Mouse (Mus musculus): ENCODE results near the gene Pdzd2. TPM values are rescaled to one million over a fixed set of nuclear protein-coding genes. Genes with fewer than 3 reads are reported as not detected.

Gene Pdzd2
- polyA plus RNA-seq, 2 experiments: 0.19 to 0.89 TPM

GRCm38 (mm10) chr15:12774149-12774753, 34.5 kb upstream of the Pdzd2 start:
- no peak overlapping the region for H3K4me3 ChIP-seq (ENCODE audit: insufficient read depth in 1 of 2, low read depth in 2 of 2, low read length in 2 of 2)
- H3K36me3 ChIP-seq (replicated peaks; ENCODE audit: control insufficient read depth, insufficient read depth, low read depth): no peaks in the 10 kb centered on the region
- TF ChIP-seq CTCF (IDR thresholded peaks at IDR 0.05; ENCODE audit: low read depth) (no peak), EP300 (IDR thresholded peaks at IDR 0.05; ENCODE audit: low read depth) (no peak)
- H3K27me3 ChIP-seq (ENCODE audit: control insufficient read depth, insufficient read depth, low read length): no peaks in the 10 kb centered on the region
- 50% methylated on average over 11 of the region's 11 CpGs for WGBS (ENCODE audit: insufficient replicate concordance)
- H3K9me3 ChIP-seq (ENCODE audit: control insufficient read depth, low read length): no peaks in the 10 kb centered on the region
- no peak overlapping the region for H3K4me2 ChIP-seq (ENCODE audit: low read depth)
- no peaks in the 10 kb centered on the region for H3K4me1 ChIP-seq (replicated peaks; ENCODE audit: control insufficient read depth in 2 of 2, insufficient read depth in 2 of 2, low read length in 1 of 2)
- ATAC-seq (ENCODE audit: insufficient read depth): no peak
- DNase-seq (ENCODE audit: low read depth in 3 of 3, low spot score in 3 of 3): no peak
- no peak overlapping the region for H3K9ac ChIP-seq (replicated peaks)
- no peak overlapping the region for H3K27ac ChIP-seq

DNA sequence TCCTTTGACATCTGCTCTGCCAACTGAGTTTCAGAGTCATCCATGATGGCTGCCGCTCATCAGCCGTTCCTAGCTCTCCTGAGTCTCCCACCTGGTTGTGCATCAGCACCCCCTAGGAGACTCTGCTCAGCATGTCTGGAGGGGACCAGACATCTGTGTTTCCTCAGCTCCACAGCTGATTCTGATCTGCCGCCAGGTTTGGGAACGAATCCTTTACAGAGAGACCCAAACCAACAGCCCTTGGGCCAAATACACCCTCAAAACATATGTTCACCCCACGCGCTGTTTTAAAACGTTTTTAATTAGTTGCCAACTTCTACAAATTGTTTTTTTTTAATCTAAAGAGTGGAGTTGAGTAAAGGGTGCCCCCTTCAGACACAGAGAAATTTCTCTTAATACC, 31.2 kb upstream of the Pdzd2 start:
- H3K4me3 ChIP-seq (ENCODE audit: insufficient read depth in 1 of 2, low read depth in 2 of 2, low read length in 2 of 2): no peak overlapping the region
- H3K27me3 ChIP-seq (ENCODE audit: control insufficient read depth, insufficient read depth, low read length): no peaks in the 10 kb centered on the region
- H3K36me3 ChIP-seq (replicated peaks; ENCODE audit: control insufficient read depth, insufficient read depth, low read depth): no peaks in the 10 kb centered on the region
- no peaks in the 10 kb centered on the region for H3K9me3 ChIP-seq (ENCODE audit: control insufficient read depth, low read length)
- TF ChIP-seq CTCF (IDR thresholded peaks at IDR 0.05; ENCODE audit: low read depth): no peak
- no peak for TF ChIP-seq EP300 (IDR thresholded peaks at IDR 0.05; ENCODE audit: low read depth)
- no peak overlapping the region for H3K4me2 ChIP-seq (ENCODE audit: low read depth)
- 0 out of 4 replicates have a peak, but pooled peaks cover 0 to 2% of the 10 kb centered on the region in 2 experiments for H3K4me1 ChIP-seq (replicated peaks; ENCODE audit: control insufficient read depth in 2 of 2, insufficient read depth in 2 of 2, low read length in 1 of 2)
- H3K9ac ChIP-seq (replicated peaks): no peak overlapping the region
- ATAC-seq (ENCODE audit: insufficient read depth) (no peak), DNase-seq (ENCODE audit: low read depth in 3 of 3, low spot score in 3 of 3) (no peak)
- 69% methylated on average over 7 of the region's 7 CpGs for WGBS (ENCODE audit: insufficient replicate concordance)
- H3K27ac ChIP-seq: no peak overlapping the region

GRCm38 (mm10) chr15:12766848-12767247, 27.1 kb upstream of the Pdzd2 start:
- Histone ChIP-seq H3K4me1 (replicated peaks; ENCODE audit: control insufficient read depth in 2 of 2, insufficient read depth in 2 of 2, low read length in 1 of 2) (0 out of 4 replicates have a peak, but pooled peaks cover 0 to 2% of the 10 kb centered on the region in 2 experiments), H3K9ac (replicated peaks) (no peak overlapping the region), H3K4me3 (ENCODE audit: insufficient read depth in 1 of 2, low read depth in 2 of 2, low read length in 2 of 2) (no peak overlapping the region), H3K27me3 (ENCODE audit: control insufficient read depth, insufficient read depth, low read length) (no peaks in the 10 kb centered on the region), H3K9me3 (ENCODE audit: control insufficient read depth, low read length) (no peaks in the 10 kb centered on the region), H3K4me2 (ENCODE audit: low read depth) (no peak overlapping the region), H3K36me3 (replicated peaks; ENCODE audit: control insufficient read depth, insufficient read depth, low read depth) (no peaks in the 10 kb centered on the region), H3K27ac (no peak overlapping the region)
- DNase-seq (ENCODE audit: low read depth in 3 of 3, low spot score in 3 of 3) (no peak), ATAC-seq (ENCODE audit: insufficient read depth) (no peak)
- WGBS (ENCODE audit: insufficient replicate concordance): 18% methylated on average over 4 of the region's 4 CpGs
- TF ChIP-seq EP300 (IDR thresholded peaks at IDR 0.05; ENCODE audit: low read depth): no peak
- no peak for TF ChIP-seq CTCF (IDR thresholded peaks at IDR 0.05; ENCODE audit: low read depth)

GRCm38 (mm10) chr15:12763147-12763546, 23.4 kb upstream of the Pdzd2 start:
- H3K27ac ChIP-seq: no peak overlapping the region
- TF ChIP-seq CTCF (IDR thresholded peaks at IDR 0.05; ENCODE audit: low read depth): no peak
- no peak for TF ChIP-seq EP300 (IDR thresholded peaks at IDR 0.05; ENCODE audit: low read depth)
- no peak for ATAC-seq (ENCODE audit: insufficient read depth)
- H3K4me3 ChIP-seq (ENCODE audit: insufficient read depth in 1 of 2, low read depth in 2 of 2, low read length in 2 of 2): no peak overlapping the region
- 0 out of 4 replicates have a peak, but pooled peaks cover 0 to 2% of the 10 kb centered on the region in 2 experiments for H3K4me1 ChIP-seq (replicated peaks; ENCODE audit: control insufficient read depth in 2 of 2, insufficient read depth in 2 of 2, low read length in 1 of 2)
- H3K9ac ChIP-seq (replicated peaks): no peak overlapping the region
- DNase-seq (ENCODE audit: low read depth in 3 of 3, low spot score in 3 of 3): no peak
- no peaks in the 10 kb centered on the region for H3K9me3 ChIP-seq (ENCODE audit: control insufficient read depth, low read length)
- no peaks in the 10 kb centered on the region for H3K27me3 ChIP-seq (ENCODE audit: control insufficient read depth, insufficient read depth, low read length)
- no peak overlapping the region for H3K4me2 ChIP-seq (ENCODE audit: low read depth)
- 62% methylated on average over 10 of the region's 10 CpGs for WGBS (ENCODE audit: insufficient replicate concordance)
- H3K36me3 ChIP-seq (replicated peaks; ENCODE audit: control insufficient read depth, insufficient read depth, low read depth): no peaks in the 10 kb centered on the region

- Histone ChIP-seq H3K4me1 (replicated peaks; ENCODE audit: control insufficient read depth in 2 of 2, insufficient read depth in 2 of 2, low read length in 1 of 2) (0 out of 4 replicates have a peak, but pooled peaks cover 0 to 2% of the 10 kb centered on the region in 2 experiments), H3K4me2 (ENCODE audit: low read depth) (no peak overlapping the region), H3K27ac (no peak overlapping the region), H3K9me3 (ENCODE audit: control insufficient read depth, low read length) (no peaks in the 10 kb centered on the region), H3K9ac (replicated peaks) (no peak overlapping the region), H3K4me3 (ENCODE audit: insufficient read depth in 1 of 2, low read depth in 2 of 2, low read length in 2 of 2) (no peak overlapping the region), H3K36me3 (replicated peaks; ENCODE audit: control insufficient read depth, insufficient read depth, low read depth) (no peaks in the 10 kb centered on the region), H3K27me3 (ENCODE audit: control insufficient read depth, insufficient read depth, low read length) (no peaks in the 10 kb centered on the region)
- WGBS (ENCODE audit: insufficient replicate concordance): 66% methylated on average over 11 of the region's 11 CpGs
- no peak for DNase-seq (ENCODE audit: low read depth in 3 of 3, low spot score in 3 of 3)
- TF ChIP-seq EP300 (IDR thresholded peaks at IDR 0.05; ENCODE audit: low read depth) (no peak), CTCF (IDR thresholded peaks at IDR 0.05; ENCODE audit: low read depth) (no peak)
- ATAC-seq (ENCODE audit: insufficient read depth): no peak
These were observed 22.7 kb upstream of the Pdzd2 start for GRCm38 (mm10) chr15:12762258-12762913.
